Mouse (Mus musculus): ENCODE measurements around the gene Numb. TPM values are rescaled to one million over a fixed set of nuclear protein-coding genes. Genes with fewer than 3 reads are reported as not detected.

The Numb gene
- polyA plus RNA-seq, 1 experiment from 2014 or later, result 28.9 TPM

GRCm38 (mm10) chr12:83760201-83760600 lies 161.5 kb downstream of the Numb start:
- WGBS, result 62% methylated on average over 2 of the region's 2 CpGs
- ATAC-seq, result no peak

GRCm38 (mm10) chr12:83758735-83759134 lies 163.0 kb downstream of the Numb start:
- no peak for ATAC-seq
- no peak overlapping the region for H3K4me2 ChIP-seq (replicated peaks; ENCODE audit: low read depth)
- no peak overlapping the region for H3K27ac ChIP-seq (ENCODE audit: low read depth, low read length)
- TF ChIP-seq CTCF (IDR thresholded peaks at IDR 0.05; ENCODE audit: low read depth), result no peak
- no peak overlapping the region for H3K9ac ChIP-seq (ENCODE audit: low read depth, low read length)
- H3K4me3 ChIP-seq (ENCODE audit: low read depth, low read length), result no peak overlapping the region
- H3K36me3 ChIP-seq (ENCODE audit: control insufficient read depth, insufficient read depth), result no peaks in the 10 kb centered on the region
- H3K4me1 ChIP-seq (replicated peaks; ENCODE audit: control insufficient read depth, insufficient read depth, low read length), result peaks cover 6% of the 10 kb centered on the region; the same call in 1 of the 2 replicates
- 74% methylated on average over 10 of the region's 10 CpGs for WGBS
- H3K9me3 ChIP-seq (ENCODE audit: control insufficient read depth), result no peaks in the 10 kb centered on the region
- no peaks in the 10 kb centered on the region for H3K27me3 ChIP-seq (replicated peaks; ENCODE audit: control insufficient read depth, insufficient read depth, low read length)

More at GRCm38 (mm10) chr12:83760201-83760600, 161.5 kb downstream of the Numb start:
- Histone ChIP-seq H3K27ac (ENCODE audit: low read depth, low read length) (no peak overlapping the region), H3K4me2 (replicated peaks; ENCODE audit: low read depth) (no peak overlapping the region), H3K4me1 (replicated peaks; ENCODE audit: control insufficient read depth, insufficient read depth, low read length) (peaks cover 6% of the 10 kb centered on the region; the same call in 1 of the 2 replicates), H3K4me3 (ENCODE audit: low read depth, low read length) (no peak overlapping the region), H3K27me3 (replicated peaks; ENCODE audit: control insufficient read depth, insufficient read depth, low read length) (no peaks in the 10 kb centered on the region), H3K9me3 (ENCODE audit: control insufficient read depth) (no peaks in the 10 kb centered on the region), H3K36me3 (ENCODE audit: control insufficient read depth, insufficient read depth) (no peaks in the 10 kb centered on the region), H3K9ac (ENCODE audit: low read depth, low read length) (no peak overlapping the region)
- no peak for TF ChIP-seq CTCF (IDR thresholded peaks at IDR 0.05; ENCODE audit: low read depth)

DNA sequence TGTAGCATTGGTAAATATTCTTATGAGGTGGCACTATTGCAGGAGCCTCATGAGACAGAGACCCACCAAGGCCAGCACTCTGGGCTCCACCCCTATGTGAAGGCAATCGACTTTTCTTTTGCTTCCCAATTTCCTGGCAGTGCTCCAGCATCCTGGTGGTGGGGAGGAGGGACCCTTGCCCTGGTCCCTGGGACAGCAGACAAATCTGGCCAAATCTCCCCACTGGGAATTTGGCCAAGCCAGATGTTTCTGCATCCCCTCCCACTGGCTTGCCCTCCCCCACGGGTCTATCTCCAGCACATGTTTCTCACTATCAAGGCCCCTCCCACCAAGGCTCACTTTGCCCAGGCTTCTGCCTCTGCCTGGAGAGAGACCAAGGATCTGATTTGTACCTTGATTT lies 169.2 kb downstream of the Numb start:
- ATAC-seq, result no peak
- Histone ChIP-seq H3K27me3 (replicated peaks; ENCODE audit: control insufficient read depth, insufficient read depth, low read length) (no peaks in the 10 kb centered on the region), H3K9ac (ENCODE audit: low read depth, low read length) (no peak overlapping the region), H3K36me3 (ENCODE audit: control insufficient read depth, insufficient read depth) (no peaks in the 10 kb centered on the region), H3K4me3 (ENCODE audit: low read depth, low read length) (no peak overlapping the region), H3K9me3 (ENCODE audit: control insufficient read depth) (no peaks in the 10 kb centered on the region), H3K4me2 (replicated peaks; ENCODE audit: low read depth) (no peak overlapping the region), H3K27ac (ENCODE audit: low read depth, low read length) (no peak overlapping the region), H3K4me1 (replicated peaks; ENCODE audit: control insufficient read depth, insufficient read depth, low read length) (no peaks in the 10 kb centered on the region)
- 25% methylated on average over 2 of the region's 2 CpGs for WGBS
- TF ChIP-seq CTCF (IDR thresholded peaks at IDR 0.05; ENCODE audit: low read depth), result no peak

DNA sequence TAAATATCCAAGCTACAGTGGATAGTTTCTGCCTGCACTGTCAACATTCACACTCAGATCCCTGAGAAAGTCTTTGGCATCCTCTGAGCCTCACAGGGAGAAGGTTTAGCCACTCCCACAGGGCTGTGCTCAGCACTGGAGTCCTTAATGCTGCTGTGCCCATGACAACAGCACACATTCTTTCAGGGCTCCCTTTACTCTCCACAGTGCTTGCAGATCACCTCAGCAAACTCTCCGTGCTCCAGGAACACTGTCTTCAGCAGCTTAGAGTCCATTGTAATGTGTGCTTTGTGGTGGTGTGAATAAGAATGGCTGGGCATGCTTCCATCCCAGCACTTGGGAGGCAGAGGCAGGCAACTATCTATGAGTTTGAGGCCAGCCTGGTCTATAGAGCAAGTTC lies 172.5 kb downstream of the Numb start:
- Histone ChIP-seq H3K4me1 (replicated peaks; ENCODE audit: control insufficient read depth, insufficient read depth, low read length) (no peaks in the 10 kb centered on the region), H3K36me3 (ENCODE audit: control insufficient read depth, insufficient read depth) (no peaks in the 10 kb centered on the region), H3K4me2 (replicated peaks; ENCODE audit: low read depth) (no peak overlapping the region), H3K4me3 (ENCODE audit: low read depth, low read length) (no peak overlapping the region), H3K27ac (ENCODE audit: low read depth, low read length) (no peak overlapping the region), H3K9ac (ENCODE audit: low read depth, low read length) (no peak overlapping the region), H3K27me3 (replicated peaks; ENCODE audit: control insufficient read depth, insufficient read depth, low read length) (no peaks in the 10 kb centered on the region), H3K9me3 (ENCODE audit: control insufficient read depth) (no peaks in the 10 kb centered on the region)
- no peak for TF ChIP-seq CTCF (IDR thresholded peaks at IDR 0.05; ENCODE audit: low read depth)
- ATAC-seq, result no peak
- 57% methylated on average over 1 of the region's 1 CpGs for WGBS

Other genes starting within 250 kb of the Numb start
- gene Psen1, start 233.8 kb downstream of the Numb start, polyA plus RNA-seq (2015; fragmentation: Nextera tagmentation; extraction: Ambion mirVana), result 89.5 and 92.4 TPM in 2 replicates
- gene Papln, start 158.3 kb downstream of the Numb start, polyA plus RNA-seq (2015; fragmentation: Nextera tagmentation; extraction: Ambion mirVana), result 1.7 and 1.8 TPM in 2 replicates
- 11.4 and 12.4 TPM in 2 replicates for gene Riox1, start 28.7 kb upstream of the Numb start, polyA plus RNA-seq (2015; fragmentation: Nextera tagmentation; extraction: Ambion mirVana)
- gene Heatr4, start 62.9 kb upstream of the Numb start, polyA plus RNA-seq (2015; fragmentation: Nextera tagmentation; extraction: Ambion mirVana), result 0.04 TPM in 1 of 2 replicates, not detected in the other
- 63.7 and 69.3 TPM in 2 replicates for gene Acot2, start 65.9 kb upstream of the Numb start, polyA plus RNA-seq (2015; fragmentation: Nextera tagmentation; extraction: Ambion mirVana)
- 251 and 267 TPM in 2 replicates for gene Acot1, start 87.6 kb upstream of the Numb start, polyA plus RNA-seq (2015; fragmentation: Nextera tagmentation; extraction: Ambion mirVana)
- gene Acot4, start 116.4 kb upstream of the Numb start, polyA plus RNA-seq (2015; fragmentation: Nextera tagmentation; extraction: Ambion mirVana), result 45.2 and 53.8 TPM in 2 replicates
- not detected in 2 replicates for gene Gm49366, start 117.0 kb upstream of the Numb start, polyA plus RNA-seq (2015; fragmentation: Nextera tagmentation; extraction: Ambion mirVana)
- gene Acot3, start 130.2 kb upstream of the Numb start, polyA plus RNA-seq (2015; fragmentation: Nextera tagmentation; extraction: Ambion mirVana), result 22.5 and 28.2 TPM in 2 replicates
- 6.6 and 7.8 TPM in 2 replicates for gene Acot5, start 147.4 kb upstream of the Numb start, polyA plus RNA-seq (2015; fragmentation: Nextera tagmentation; extraction: Ambion mirVana)
- gene Acot6, start 178.7 kb upstream of the Numb start, polyA plus RNA-seq (2015; fragmentation: Nextera tagmentation; extraction: Ambion mirVana), result 8.4 and 9.7 TPM in 2 replicates
- 1.0 and 1.3 TPM in 2 replicates for gene Dnal1, start 192.4 kb upstream of the Numb start, polyA plus RNA-seq (2015; fragmentation: Nextera tagmentation; extraction: Ambion mirVana)
- gene Pnma1, start 226.6 kb upstream of the Numb start, polyA plus RNA-seq (2015; fragmentation: Nextera tagmentation; extraction: Ambion mirVana), result 0.30 and 0.43 TPM in 2 replicates

Measured in intestine, postnatal 0 days (tissue).